Mouse (Mus musculus) ES-Bruce4 (cell line): ENCODE measurements at regions not wholly inside any gene's neighbourhood (a gene's known extent, or its start where the extent isn't known, plus 50 kb on each side); places are given as distances from the start of the nearest gene placed in this dataset.

Source experiments
- H3K27ac ChIP-seq: 2 replicates; pipeline ENCODE4 v1.5.1; 2012; ENCODE audit warnings: low read length, inconsistent platforms; ENCODE audit not compliant: insufficient read depth
- H3K27me3 ChIP-seq: 2 replicates; pipeline ENCODE4 v1.6.1; 2012; ENCODE audit warnings: mild to moderate bottlenecking, low read length, inconsistent platforms; ENCODE audit not compliant: control insufficient read depth, poor library complexity, insufficient read depth, severe bottlenecking
- H3K36me3 ChIP-seq: 2 replicates; pipeline ENCODE4 v1.6.1; 2012; ENCODE audit warnings: inconsistent platforms, mild to moderate bottlenecking, low read length, moderate library complexity; ENCODE audit not compliant: control insufficient read depth, poor library complexity, insufficient read depth, severe bottlenecking
- H3K4me1 ChIP-seq: one replicate; pipeline ENCODE4 v1.8.1; 2011; ENCODE audit warnings: low read length; ENCODE audit not compliant: control insufficient read depth, insufficient read depth
- H3K4me3 ChIP-seq: 2 replicates; pipeline ENCODE4 v1.5.1; 2011; ENCODE audit warnings: low read depth, mild to moderate bottlenecking, low read length
- H3K9ac ChIP-seq: 2 replicates; pipeline ENCODE4 v1.6.1; 2012; ENCODE audit warnings: low read depth, mild to moderate bottlenecking, inconsistent platforms; ENCODE audit not compliant: poor library complexity, severe bottlenecking
- H3K9me3 ChIP-seq: replicated peaks from 2 replicates; pipeline ENCODE4 v1.6.1; 2012; ENCODE audit warnings: mild to moderate bottlenecking, low read length, inconsistent platforms; ENCODE audit not compliant: control insufficient read depth, poor library complexity, insufficient read depth, severe bottlenecking
- CTCF ChIP-seq: IDR thresholded peaks from one replicate; pipeline ENCODE4 v1.8.1; 2011; ENCODE audit warnings: low read depth, low read length
- EP300 ChIP-seq: IDR thresholded peaks from 2 replicates; pipeline ENCODE4 v1.6.1; 2011; ENCODE audit warnings: low read depth, low read length; ENCODE audit not compliant: insufficient read depth
- POLR2A ChIP-seq: IDR thresholded peaks from one replicate; pipeline ENCODE4 v1.8.1; 2011; ENCODE audit warnings: low read length; ENCODE audit not compliant: insufficient read depth

DNA sequence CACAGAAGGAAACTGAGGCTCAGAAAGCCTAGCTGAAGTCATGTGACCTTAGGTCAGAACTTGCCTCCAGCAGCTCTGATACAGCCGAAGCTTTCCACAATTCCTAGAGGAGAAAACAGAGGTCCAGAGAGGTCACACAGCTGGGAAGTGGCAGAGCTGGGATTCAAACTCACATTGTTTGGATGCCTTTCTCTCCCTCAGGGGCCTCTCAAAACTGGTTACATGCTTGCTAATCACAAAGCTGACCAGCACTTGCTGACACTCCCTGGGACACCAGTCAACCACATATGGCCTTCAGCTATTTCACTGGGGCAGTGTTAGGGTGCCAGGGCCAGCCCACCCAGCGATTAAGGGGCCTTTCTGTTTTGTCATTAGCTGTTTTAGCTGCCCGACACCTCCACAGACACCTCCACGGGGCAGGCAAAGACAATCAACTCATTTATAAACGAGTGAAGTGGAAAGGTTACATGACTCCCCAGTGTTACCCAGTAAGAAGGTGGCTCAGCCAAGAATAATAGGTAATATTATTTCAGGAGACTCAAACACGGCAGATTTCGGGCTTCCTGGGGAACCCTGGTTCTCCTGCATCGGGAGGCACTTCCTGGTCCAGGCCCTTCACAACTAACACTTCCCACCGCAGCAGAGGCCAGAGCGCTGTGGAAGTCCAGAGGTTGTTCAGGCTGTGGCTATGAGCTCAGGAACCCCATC is 71.4 kb downstream of the 2410131K14Rik start:
- Histone ChIP-seq H3K36me3 (no peaks in the 10 kb centered on the region), H3K9ac (no peak overlapping the region), H3K27ac (no peak overlapping the region), H3K27me3 (no peaks in the 10 kb centered on the region), H3K4me3 (no peak overlapping the region), H3K9me3 (no peaks in the 10 kb centered on the region), H3K4me1 (peaks cover 7% of the 10 kb centered on the region)
- no peak for TF ChIP-seq POLR2A
- no peak for TF ChIP-seq CTCF
- TF ChIP-seq EP300: no peak

DNA sequence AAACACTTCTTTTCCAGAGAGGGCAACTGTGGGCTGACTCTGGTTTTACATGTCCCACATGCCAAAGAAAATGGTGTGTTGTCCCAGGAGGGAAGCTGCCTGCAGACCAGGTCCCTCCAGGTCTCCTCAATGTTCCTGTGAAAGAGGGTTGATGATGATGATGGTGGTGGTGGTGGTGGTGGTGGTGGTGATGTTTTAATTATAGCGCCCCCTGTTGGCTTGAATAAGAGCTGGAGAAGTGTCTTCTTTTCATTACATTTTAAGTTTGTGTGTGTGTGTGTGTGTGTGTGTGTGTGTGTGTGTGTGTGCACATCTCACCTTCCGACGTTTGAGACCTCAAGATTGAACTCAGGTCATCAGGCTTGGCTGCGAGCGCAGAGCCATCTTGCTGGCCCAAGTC is 73.0 kb downstream of the 2410131K14Rik start:
- Histone ChIP-seq H3K27me3 (no peaks in the 10 kb centered on the region), H3K36me3 (no peaks in the 10 kb centered on the region), H3K9me3 (no peaks in the 10 kb centered on the region), H3K27ac (no peak overlapping the region), H3K4me3 (no peak overlapping the region), H3K4me1 (peaks cover 11% of the 10 kb centered on the region), H3K9ac (no peak overlapping the region)
- TF ChIP-seq EP300 (no peak), CTCF (no peak), POLR2A (no peak)

DNA sequence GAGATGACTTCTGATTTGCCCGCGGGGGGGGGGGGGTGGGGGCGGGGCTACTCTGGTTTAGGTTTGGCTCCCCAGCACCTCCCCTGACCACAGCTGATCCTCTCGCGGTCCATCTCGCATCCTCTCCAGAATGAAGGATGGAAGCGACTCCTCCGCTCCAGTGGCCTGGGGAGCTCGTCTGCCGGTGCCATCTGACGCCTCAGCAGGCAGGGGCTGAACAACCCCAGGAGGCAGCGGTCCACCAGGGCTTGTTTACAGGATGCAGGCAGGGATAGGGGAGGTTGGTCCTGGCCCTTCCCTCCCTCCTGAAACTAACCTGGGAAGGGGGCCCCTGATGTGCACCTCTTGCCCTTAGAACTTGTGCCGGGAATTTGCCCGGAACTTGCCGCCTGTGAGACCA is 73.9 kb downstream of the 2410131K14Rik start:
- no peak overlapping the region for H3K9ac ChIP-seq
- peak overlapping the region; percentile 11 for H3K4me3 ChIP-seq
- peaks cover 11% of the 10 kb centered on the region for H3K4me1 ChIP-seq
- TF ChIP-seq EP300 (peak; percentile 29; the same call in 1 of the 2 replicates), CTCF (no peak)
- H3K9me3 ChIP-seq: no peaks in the 10 kb centered on the region
- no peaks in the 10 kb centered on the region for H3K36me3 ChIP-seq
- no peak overlapping the region for H3K27ac ChIP-seq
- no peaks in the 10 kb centered on the region for H3K27me3 ChIP-seq

DNA sequence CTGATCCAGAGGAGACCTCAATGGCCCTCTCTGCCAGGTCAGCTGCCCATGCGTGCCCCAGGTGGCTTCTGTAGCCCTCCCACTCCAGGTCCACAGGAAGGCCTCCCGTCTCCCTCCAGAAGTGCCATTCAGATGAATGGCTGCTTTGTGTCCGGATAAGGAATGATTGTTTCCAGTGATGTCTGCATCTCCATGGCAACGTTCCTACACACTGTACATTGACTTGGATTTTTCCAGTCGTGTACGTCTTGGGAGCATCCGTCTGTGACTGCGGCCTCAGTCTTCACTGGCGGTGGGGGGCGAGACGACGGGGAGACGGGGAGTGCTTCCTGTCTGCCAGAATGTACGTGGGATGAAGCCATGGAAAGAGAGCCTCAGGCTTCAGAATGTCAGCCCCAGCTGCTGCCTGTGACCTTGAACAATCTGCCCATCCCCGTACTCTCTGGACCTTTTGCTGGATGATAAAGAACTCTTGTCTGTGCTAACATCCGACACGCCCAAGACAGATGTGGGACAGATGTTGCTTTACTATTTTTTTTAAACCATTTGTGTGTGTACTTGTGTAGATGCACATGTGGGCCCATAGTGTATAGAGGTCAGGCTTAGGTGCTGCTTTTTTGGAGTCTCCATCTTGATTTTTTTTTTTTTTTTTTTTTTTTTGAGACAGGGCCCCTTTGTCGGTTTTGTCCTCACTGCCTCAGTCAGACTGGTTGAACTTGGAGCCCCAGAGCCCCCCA is 76.9 kb downstream of the 2410131K14Rik start:
- no peaks in the 10 kb centered on the region for H3K9me3 ChIP-seq
- H3K36me3 ChIP-seq: no peaks in the 10 kb centered on the region
- H3K27ac ChIP-seq: no peak overlapping the region
- no peak overlapping the region for H3K9ac ChIP-seq
- H3K27me3 ChIP-seq: no peaks in the 10 kb centered on the region
- no peak overlapping the region for H3K4me3 ChIP-seq
- H3K4me1 ChIP-seq: peaks cover 8% of the 10 kb centered on the region
- TF ChIP-seq CTCF: no peak
- TF ChIP-seq POLR2A: no peak
- peak; percentile 87 for TF ChIP-seq EP300

DNA sequence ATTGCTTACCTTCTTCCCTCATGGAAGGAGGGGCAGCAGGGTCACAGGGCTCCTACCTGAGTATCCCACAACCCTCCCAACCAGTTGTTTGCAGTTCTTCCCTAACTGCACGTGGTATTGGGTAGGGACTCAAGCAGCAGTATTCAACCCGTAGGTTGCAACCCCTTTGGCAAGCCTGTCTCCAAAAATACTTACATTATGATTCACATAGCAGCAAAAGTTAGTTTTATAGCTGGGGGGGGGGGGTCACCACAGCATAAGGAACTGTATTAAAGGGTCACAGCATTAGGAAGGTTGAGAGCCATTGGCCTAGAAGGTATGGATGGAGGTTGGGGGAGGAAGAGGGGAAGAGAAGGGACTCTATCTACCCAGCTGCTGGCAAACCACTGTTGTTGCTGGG is 78.1 kb downstream of the 2410131K14Rik start:
- no peaks in the 10 kb centered on the region for H3K36me3 ChIP-seq
- no peaks in the 10 kb centered on the region for H3K27me3 ChIP-seq
- no peak overlapping the region for H3K4me3 ChIP-seq
- TF ChIP-seq CTCF (no peak), EP300 (no peak), POLR2A (no peak)
- H3K9ac ChIP-seq: no peak overlapping the region
- no peak overlapping the region for H3K27ac ChIP-seq
- no peaks in the 10 kb centered on the region for H3K9me3 ChIP-seq
- H3K4me1 ChIP-seq: peaks cover 8% of the 10 kb centered on the region

DNA sequence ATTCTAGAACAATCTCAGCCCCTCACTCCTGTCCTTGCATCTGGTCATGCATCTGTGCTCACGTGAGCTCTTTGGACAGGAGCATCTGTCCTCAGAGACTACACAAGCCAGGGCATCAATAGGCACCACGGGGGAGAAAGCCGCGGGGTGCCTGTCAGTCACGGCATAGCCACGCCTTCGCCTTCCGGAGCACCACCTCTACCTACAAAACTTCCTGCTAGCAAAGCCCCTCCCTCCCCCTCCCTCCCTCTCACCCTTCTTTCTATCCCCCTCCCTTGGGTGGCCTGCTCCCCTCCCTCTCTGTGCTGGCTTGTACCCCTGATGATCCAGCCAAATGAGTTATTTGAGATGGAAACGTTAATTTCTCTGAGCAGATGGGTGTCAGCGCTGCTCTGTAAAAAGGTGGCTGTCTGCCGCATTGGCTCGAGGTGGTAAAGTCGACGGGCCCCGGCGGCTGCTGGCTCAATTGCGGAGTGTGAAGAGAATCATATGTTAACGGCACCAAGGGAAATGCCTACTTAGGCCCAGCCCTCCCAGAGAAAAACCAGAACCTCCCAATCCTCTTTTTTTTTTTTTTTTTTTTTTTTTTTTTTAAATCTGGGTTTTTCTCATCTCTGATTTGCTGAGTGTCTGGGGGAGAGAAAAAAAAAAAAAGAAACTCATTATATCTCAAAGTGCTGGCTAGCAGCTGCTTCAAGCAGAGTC is 82.0 kb downstream of the 2410131K14Rik start:
- Histone ChIP-seq H3K27ac (no peak overlapping the region), H3K4me1 (peaks cover 2% of the 10 kb centered on the region), H3K36me3 (no peaks in the 10 kb centered on the region), H3K27me3 (no peaks in the 10 kb centered on the region), H3K4me3 (peak overlapping the region; percentile 61), H3K9ac (no peak overlapping the region), H3K9me3 (no peaks in the 10 kb centered on the region)
- no peak for TF ChIP-seq CTCF
- no peak for TF ChIP-seq POLR2A
- TF ChIP-seq EP300: peak; percentile 89
